Mouse (Mus musculus): ENCODE measurements around the gene Bicra. TPM values are rescaled to one million over a fixed set of nuclear protein-coding genes. Genes with fewer than 3 reads are reported as not detected.

The Bicra gene
- total and polyA plus RNA-seq, 3 experiments = 5.8 to 8.4 (median 7.5) TPM

GRCm38 (mm10) chr7:15980246-15980645 is 67.5 kb downstream of the Bicra start:
- 26% methylated on average over 8 of the region's 8 CpGs for WGBS
- Histone ChIP-seq H3K9ac (ENCODE audit: low read depth, low read length) (no peak overlapping the region), H3K36me3 (ENCODE audit: control insufficient read depth, insufficient read depth, low read length) (no peaks in the 10 kb centered on the region), H3K27ac (no peak overlapping the region), H3K79me2 (replicated peaks; ENCODE audit: control insufficient read depth, insufficient read depth, low read length) (no peaks in the 10 kb centered on the region), H3K27me3 (ENCODE audit: control insufficient read depth, insufficient read depth, low read length) (no peaks in the 10 kb centered on the region), H3K4me3 (no peak overlapping the region), H3K4me1 (ENCODE audit: control insufficient read depth, insufficient read depth, low read length) (peaks cover 8% of the 10 kb centered on the region)
- intact Hi-C loops (cut with DNase I) = loop anchor here (5.0 kb wide), 2 partner anchors 37 to 177 kb away; no protein-coding TSS in a partner anchor
- peak in 1 of 2 experiments; percentile 75 for DNase-seq
- TF ChIP-seq CTCF (IDR thresholded peaks at IDR 0.05) = no peak
- TF ChIP-seq POLR2A (IDR thresholded peaks at IDR 0.05; ENCODE audit: insufficient read depth, low read depth, low read length) = no peak
- TF ChIP-seq EP300 (IDR thresholded peaks at IDR 0.05; ENCODE audit: insufficient read depth, low read depth, low read length) = peak; percentile 50; the same call in 1 of the 2 replicates

- no peaks in the 10 kb centered on the region for H3K36me3 ChIP-seq (ENCODE audit: control insufficient read depth, insufficient read depth, low read length)
- DNase-seq = peak; percentile 63 to 70
- H3K9ac ChIP-seq (ENCODE audit: low read depth, low read length) = no peak overlapping the region
- TF ChIP-seq CTCF (IDR thresholded peaks at IDR 0.05) (no peak), EP300 (IDR thresholded peaks at IDR 0.05; ENCODE audit: insufficient read depth, low read depth, low read length) (peak; percentile 80)
- WGBS = 69% methylated on average over 4 of the region's 4 CpGs
- no peaks in the 10 kb centered on the region for H3K79me2 ChIP-seq (replicated peaks; ENCODE audit: control insufficient read depth, insufficient read depth, low read length)
- intact Hi-C loops (cut with DNase I) = no loop called here
- no peak overlapping the region for H3K4me3 ChIP-seq
- H3K27ac ChIP-seq = no peak overlapping the region
- H3K27me3 ChIP-seq (ENCODE audit: control insufficient read depth, insufficient read depth, low read length) = no peaks in the 10 kb centered on the region
- H3K4me1 ChIP-seq (ENCODE audit: control insufficient read depth, insufficient read depth, low read length) = peaks cover 5% of the 10 kb centered on the region
These were observed 71.8 kb downstream of the Bicra start for GRCm38 (mm10) chr7:15975904-15976303.

- DNase-seq = peak in 1 of 2 experiments; percentile 32
- no peaks in the 10 kb centered on the region for H3K79me2 ChIP-seq (replicated peaks; ENCODE audit: control insufficient read depth, insufficient read depth, low read length)
- no peak overlapping the region for H3K4me3 ChIP-seq
- peaks cover 2% of the 10 kb centered on the region for H3K4me1 ChIP-seq (ENCODE audit: control insufficient read depth, insufficient read depth, low read length)
- TF ChIP-seq EP300 (IDR thresholded peaks at IDR 0.05; ENCODE audit: insufficient read depth, low read depth, low read length) (no peak), POLR2A (IDR thresholded peaks at IDR 0.05; ENCODE audit: insufficient read depth, low read depth, low read length) (no peak), CTCF (IDR thresholded peaks at IDR 0.05) (no peak)
- intact Hi-C loops (cut with DNase I) = no loop called here
- no peak overlapping the region for H3K9ac ChIP-seq (ENCODE audit: low read depth, low read length)
- no peak overlapping the region for H3K27ac ChIP-seq
- WGBS = 88% methylated on average over 10 of the region's 10 CpGs
- H3K36me3 ChIP-seq (ENCODE audit: control insufficient read depth, insufficient read depth, low read length) = no peaks in the 10 kb centered on the region
- H3K27me3 ChIP-seq (ENCODE audit: control insufficient read depth, insufficient read depth, low read length) = no peaks in the 10 kb centered on the region
These were observed 72.3 kb downstream of the Bicra start for GRCm38 (mm10) chr7:15975451-15975850.

- Histone ChIP-seq H3K79me2 (replicated peaks; ENCODE audit: control insufficient read depth, insufficient read depth, low read length) (no peaks in the 10 kb centered on the region), H3K4me3 (no peak overlapping the region), H3K4me1 (ENCODE audit: control insufficient read depth, insufficient read depth, low read length) (no peaks in the 10 kb centered on the region), H3K27me3 (ENCODE audit: control insufficient read depth, insufficient read depth, low read length) (no peaks in the 10 kb centered on the region), H3K27ac (no peak overlapping the region), H3K9ac (ENCODE audit: low read depth, low read length) (no peak overlapping the region), H3K36me3 (ENCODE audit: control insufficient read depth, insufficient read depth, low read length) (no peaks in the 10 kb centered on the region)
- TF ChIP-seq EP300 (IDR thresholded peaks at IDR 0.05; ENCODE audit: insufficient read depth, low read depth, low read length) (0 out of 2 replicates have a peak, but pooled peaks have one; percentile 38), POLR2A (IDR thresholded peaks at IDR 0.05; ENCODE audit: insufficient read depth, low read depth, low read length) (no peak), CTCF (IDR thresholded peaks at IDR 0.05) (peak; percentile 87)
- WGBS = 23% methylated on average over 5 of the region's 5 CpGs
- intact Hi-C loops (cut with DNase I) = no loop called here
- peak; percentile 67 to 77 for DNase-seq
These were observed 73.0 kb downstream of the Bicra start for GRCm38 (mm10) chr7:15974712-15975111.

- Histone ChIP-seq H3K27me3 (ENCODE audit: control insufficient read depth, insufficient read depth, low read length) (no peaks in the 10 kb centered on the region), H3K4me3 (no peak overlapping the region), H3K79me2 (replicated peaks; ENCODE audit: control insufficient read depth, insufficient read depth, low read length) (no peaks in the 10 kb centered on the region), H3K27ac (no peak overlapping the region), H3K4me1 (ENCODE audit: control insufficient read depth, insufficient read depth, low read length) (no peaks in the 10 kb centered on the region), H3K9ac (ENCODE audit: low read depth, low read length) (no peak overlapping the region), H3K36me3 (ENCODE audit: control insufficient read depth, insufficient read depth, low read length) (no peaks in the 10 kb centered on the region)
- WGBS = 83% methylated on average over 25 of the region's 25 CpGs
- no peak for DNase-seq
- intact Hi-C loops (cut with DNase I) = no loop called here
- no peak for TF ChIP-seq EP300 (IDR thresholded peaks at IDR 0.05; ENCODE audit: insufficient read depth, low read depth, low read length)
- TF ChIP-seq CTCF (IDR thresholded peaks at IDR 0.05) = no peak
- no peak for TF ChIP-seq POLR2A (IDR thresholded peaks at IDR 0.05; ENCODE audit: insufficient read depth, low read depth, low read length)
These were observed 75.5 kb downstream of the Bicra start for GRCm38 (mm10) chr7:15972247-15972646.

GRCm38 (mm10) chr7:15969674-15970073 is 78.0 kb downstream of the Bicra start:
- Histone ChIP-seq H3K79me2 (replicated peaks; ENCODE audit: control insufficient read depth, insufficient read depth, low read length) (no peaks in the 10 kb centered on the region), H3K27ac (no peak overlapping the region), H3K36me3 (ENCODE audit: control insufficient read depth, insufficient read depth, low read length) (no peaks in the 10 kb centered on the region), H3K4me1 (ENCODE audit: control insufficient read depth, insufficient read depth, low read length) (no peaks in the 10 kb centered on the region), H3K27me3 (ENCODE audit: control insufficient read depth, insufficient read depth, low read length) (no peaks in the 10 kb centered on the region), H3K9ac (ENCODE audit: low read depth, low read length) (no peak overlapping the region), H3K4me3 (no peak overlapping the region)
- WGBS = 93% methylated on average over 3 of the region's 3 CpGs
- no peak for DNase-seq
- intact Hi-C loops (cut with DNase I) = no loop called here
- TF ChIP-seq EP300 (IDR thresholded peaks at IDR 0.05; ENCODE audit: insufficient read depth, low read depth, low read length) = no peak
- TF ChIP-seq CTCF (IDR thresholded peaks at IDR 0.05) = peak; percentile 57
